Mouse (Mus musculus) CH12.LX (cell line): ENCODE measurements around the gene Med25.

Experiments
- CTCF ChIP-seq, 2 experiments: IDR thresholded peaks in 1 of 2; conservative IDR thresholded peaks in 1 of 2; 2 replicates each; pipeline ENCODE4 v1.5.1; 2011 to 2012; ENCODE audit warnings: low read depth in 2 of 2, low read length in 2 of 2, improper control_type of control experiment in 1 of 2, inconsistent platforms in 1 of 2, mild to moderate bottlenecking in 1 of 2, moderate library complexity in 1 of 2
- HCFC1 ChIP-seq: IDR thresholded peaks from 2 replicates; pipeline ENCODE4 v1.6.1; 2012; ENCODE audit warnings: low read depth, mild to moderate bottlenecking, inconsistent platforms, low read length, improper control_type of control experiment
- ZNF384 ChIP-seq: IDR thresholded peaks from 2 replicates; pipeline ENCODE4 v1.6.1; 2012; ENCODE audit warnings: low read depth, low read length, improper control_type of control experiment, inconsistent platforms

DNA sequence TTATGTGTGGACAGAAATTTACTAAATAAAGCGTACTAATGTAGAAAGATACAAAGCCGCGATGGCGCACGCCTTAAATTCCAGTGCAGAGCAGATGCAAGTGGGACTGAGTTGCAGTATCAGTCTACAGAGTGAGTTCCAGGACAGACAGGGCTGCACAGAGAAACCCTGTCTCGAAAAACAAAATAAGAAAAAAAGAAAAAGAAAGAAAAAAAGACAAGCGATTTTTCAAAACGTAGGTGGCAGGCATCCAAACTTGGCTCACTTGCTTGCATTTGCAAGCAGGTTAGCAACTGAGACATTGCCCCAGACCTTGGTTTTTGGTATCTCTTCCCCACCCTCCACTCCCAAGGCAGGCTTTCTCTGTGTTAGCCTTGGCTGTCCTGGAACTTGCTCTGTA, 685 bp upstream of the Med25 start:
- TF ChIP-seq CTCF (conservative IDR thresholded peaks at IDR 0.05 in 1 of 2, IDR thresholded peaks at IDR 0.05 in 1 of 2; ENCODE audit: low read depth in 2 of 2, low read length in 2 of 2) (no peak), ZNF384 (no peak), HCFC1 (no peak)
